Mouse (Mus musculus) right cerebral cortex, postnatal 25 days (tissue): Measurements from ENCODE around the gene Adcy7.
A peak's percentile ranks its signal among the peaks of the same experiment; 100 is the strongest.

Experiments used
- DNase-seq: peaks from one replicate; pipeline ENCODE4 v3.0.0; 2022

Adcy7 gene

GRCm38 (mm10) chr8:88272231-88273050 is at the start of gene Adcy7:
Gene Adcy7, plus strand, starts transcription at chr8:88272403.
- DNase-seq: no peak

GRCm38 (mm10) chr8:88225358-88225757 is 46.8 kb upstream of the Adcy7 start:
- no peak for DNase-seq

GRCm38 (mm10) chr8:88227851-88228250 is 44.4 kb upstream of the Adcy7 start:
- DNase-seq: no peak

GRCm38 (mm10) chr8:88228286-88228685 is 43.9 kb upstream of the Adcy7 start:
- no peak for DNase-seq

GRCm38 (mm10) chr8:88228800-88229199 is 43.4 kb upstream of the Adcy7 start:
- DNase-seq: no peak

GRCm38 (mm10) chr8:88236666-88237065 is 35.5 kb upstream of the Adcy7 start:
- no peak for DNase-seq

- DNase-seq: no peak
Observed at GRCm38 (mm10) chr8:88237606-88238005, 34.6 kb upstream of the Adcy7 start.

- DNase-seq: no peak
Observed at GRCm38 (mm10) chr8:88239277-88239676, 32.9 kb upstream of the Adcy7 start.

- no peak for DNase-seq
Observed at GRCm38 (mm10) chr8:88241871-88242270, 30.3 kb upstream of the Adcy7 start.

- no peak for DNase-seq
Observed at GRCm38 (mm10) chr8:88244298-88244697, 27.9 kb upstream of the Adcy7 start.

- DNase-seq: no peak
Observed at GRCm38 (mm10) chr8:88252791-88253190, 19.4 kb upstream of the Adcy7 start.

GRCm38 (mm10) chr8:88254957-88255356 is 17.2 kb upstream of the Adcy7 start:
- no peak for DNase-seq

GRCm38 (mm10) chr8:88258024-88258423 is 14.2 kb upstream of the Adcy7 start:
- no peak for DNase-seq

GRCm38 (mm10) chr8:88258544-88258943 is 13.7 kb upstream of the Adcy7 start:
- DNase-seq: no peak

- DNase-seq: no peak
Observed at GRCm38 (mm10) chr8:88260466-88260980, 11.7 kb upstream of the Adcy7 start.

- DNase-seq: no peak
Observed at GRCm38 (mm10) chr8:88262831-88263635, 9.2 kb upstream of the Adcy7 start.

- no peak for DNase-seq
Observed at GRCm38 (mm10) chr8:88265511-88265910, 6.7 kb upstream of the Adcy7 start.

- peak; percentile 68 for DNase-seq
Observed at GRCm38 (mm10) chr8:88266170-88266800, 5.9 kb upstream of the Adcy7 start.

- DNase-seq: no peak
Observed at GRCm38 (mm10) chr8:88266801-88267403, 5.3 kb upstream of the Adcy7 start.

GRCm38 (mm10) chr8:88269107-88269875 is 2.9 kb upstream of the Adcy7 start:
- no peak for DNase-seq

- DNase-seq: no peak
Observed at GRCm38 (mm10) chr8:88270086-88270485, 2.1 kb upstream of the Adcy7 start.

GRCm38 (mm10) chr8:88273051-88273430 is 838 bp downstream of the Adcy7 start:
- no peak for DNase-seq
